Mouse (Mus musculus) CH12.LX (cell line): ENCODE measurements around the gene Bcorl1.

ENCODE experiments used
- CHD2 ChIP-seq: IDR thresholded peaks from 2 replicates; pipeline ENCODE4 v1.6.1; 2011; ENCODE audit warnings: low read length, improper control_type of control experiment
- CTCF ChIP-seq, 2 experiments: IDR thresholded peaks in 1 of 2; conservative IDR thresholded peaks in 1 of 2; 2 replicates each; pipeline ENCODE4 v1.5.1; 2011 to 2012; ENCODE audit warnings: low read depth in 2 of 2, low read length in 2 of 2, improper control_type of control experiment in 1 of 2, inconsistent platforms in 1 of 2, mild to moderate bottlenecking in 1 of 2, moderate library complexity in 1 of 2
- E2F4 ChIP-seq: IDR thresholded peaks from 2 replicates; pipeline ENCODE4 v1.6.1; 2011; ENCODE audit warnings: low read depth, low read length, improper control_type of control experiment; ENCODE audit not compliant: insufficient replicate concordance
- POLR2A ChIP-seq: IDR thresholded peaks from 2 replicates; pipeline ENCODE4 v1.6.1; 2011; ENCODE audit warnings: low read depth, mild to moderate bottlenecking, improper control_type of control experiment, low read length

- TF ChIP-seq E2F4, result no peak
- TF ChIP-seq CTCF (conservative IDR thresholded peaks at IDR 0.05 in 1 of 2, IDR thresholded peaks at IDR 0.05 in 1 of 2; ENCODE audit: low read depth in 2 of 2, low read length in 2 of 2), result no peak
- TF ChIP-seq CHD2, result no peak
- TF ChIP-seq POLR2A, result no peak
Measured at GRCm38 (mm10) chrX:48428642-48429041, 87.5 kb downstream of the Bcorl1 start.
